Mouse (Mus musculus): Measurements from ENCODE around the gene 6430550D23Rik.

Gene 6430550D23Rik

DNA sequence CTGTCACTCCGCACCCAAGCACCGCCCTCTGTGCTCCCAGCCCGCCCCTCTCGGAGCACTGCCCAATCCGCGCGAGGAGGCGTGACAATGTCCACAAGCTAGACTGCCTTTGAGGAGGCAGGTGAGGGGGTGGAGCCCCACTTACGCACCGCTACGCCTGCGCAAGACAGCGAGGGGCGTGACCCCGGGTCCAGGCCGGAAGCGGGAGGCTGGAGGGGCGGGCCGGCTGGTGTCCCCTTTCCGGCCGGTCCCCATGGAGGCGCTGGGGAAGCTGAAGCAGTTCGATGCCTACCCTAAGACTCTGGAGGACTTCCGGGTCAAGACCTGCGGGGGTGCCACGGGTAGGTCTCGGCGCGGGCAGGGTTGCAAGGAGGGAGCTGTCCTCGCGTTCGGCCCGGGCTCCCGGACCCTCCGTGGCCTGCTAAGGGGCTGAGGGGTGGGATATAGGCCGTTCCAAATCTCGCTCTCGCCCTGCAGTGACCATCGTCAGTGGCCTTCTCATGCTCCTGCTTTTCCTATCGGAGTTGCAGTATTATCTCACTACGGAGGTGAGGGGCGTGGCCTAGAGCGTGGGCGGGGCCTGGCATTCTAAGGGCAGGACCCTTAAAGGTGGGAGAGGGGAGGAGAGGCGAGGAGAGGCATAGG lies at the start of gene 6430550D23Rik, which contains the start of gene Ergic3:
TSS of gene 6430550D23Rik (minus strand) at position 90 of the 645 bp plus-strand sequence.
TSS of gene Ergic3 (plus strand) at position 158 of the 645 bp plus-strand sequence.
- DNase-seq: peak; percentile 99

DNA sequence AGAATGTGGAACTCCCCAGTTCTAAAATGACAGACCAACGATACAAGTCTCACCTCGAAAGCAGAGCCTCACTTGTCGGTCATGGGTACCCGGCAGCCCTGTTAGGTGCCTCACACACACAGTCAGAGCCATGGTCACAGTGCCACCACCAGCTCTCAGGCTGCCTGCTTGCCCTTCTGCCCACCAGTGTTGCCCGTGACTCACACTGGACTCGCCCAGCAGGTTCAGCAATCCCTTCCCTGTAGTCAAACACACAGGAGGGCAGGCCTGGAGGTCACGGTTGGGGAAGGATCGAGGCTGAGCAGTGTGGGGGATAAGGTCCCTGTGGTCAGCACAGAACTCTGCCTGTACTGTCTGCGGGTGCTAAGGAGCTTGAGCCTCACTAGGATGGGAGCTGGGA lies 45.0 kb upstream of the 6430550D23Rik start, which contains the start of gene Fer1l4:
TSS of gene Fer1l4 (minus strand) at position 132 of the 400 bp plus-strand sequence.
- peak; percentile 2 for DNase-seq

DNA sequence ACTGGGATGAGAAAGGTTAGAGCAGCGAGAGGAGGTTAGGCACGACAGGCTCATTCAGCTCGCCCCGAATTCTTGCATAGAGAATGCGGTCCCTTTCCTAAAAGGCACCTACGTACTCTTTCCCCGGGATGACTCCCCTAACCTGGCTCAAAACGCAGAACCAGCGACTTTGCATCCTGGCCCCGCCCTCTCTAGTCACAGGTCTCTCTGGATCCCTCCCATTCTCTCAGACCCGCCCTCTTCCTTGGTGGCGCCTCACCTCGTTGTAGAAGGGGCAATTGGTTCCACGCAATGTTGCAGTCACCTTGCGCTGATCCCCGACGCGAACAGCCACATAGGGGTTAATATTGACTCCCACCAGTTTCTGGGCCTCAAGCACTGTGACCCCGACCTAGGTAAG lies 40.2 kb upstream of the 6430550D23Rik start:
- DNase-seq: peak; percentile 53

- DNase-seq: no peak
Measured at GRCm38 (mm10) chr2:156042903-156043302, 35.1 kb upstream of the 6430550D23Rik start.

DNA sequence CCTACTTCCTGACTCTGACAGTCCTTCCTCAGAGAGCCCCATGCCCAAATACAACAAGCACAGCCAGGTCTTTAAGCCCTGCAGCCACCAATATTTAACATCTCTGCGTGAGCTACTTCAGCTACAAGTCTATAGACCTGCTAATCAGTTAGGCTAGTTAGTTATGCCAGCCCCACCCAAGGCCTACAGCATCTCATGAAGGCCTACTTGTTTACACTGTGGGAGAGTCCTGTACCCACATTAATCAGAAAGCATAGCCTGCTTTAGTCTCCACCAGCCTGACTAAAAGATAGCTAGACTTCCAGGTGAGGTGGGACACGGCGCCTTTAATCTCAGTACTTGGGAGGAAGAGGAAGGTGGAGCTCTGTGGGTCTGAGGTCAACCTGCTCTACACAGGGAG lies 31.6 kb upstream of the 6430550D23Rik start:
- DNase-seq: no peak

- DNase-seq: no peak
Measured at GRCm38 (mm10) chr2:156025482-156025881, 17.7 kb upstream of the 6430550D23Rik start.

- no peak for DNase-seq
Measured at GRCm38 (mm10) chr2:156021765-156022164, 14.0 kb upstream of the 6430550D23Rik start.

- no peak for DNase-seq
Measured at GRCm38 (mm10) chr2:156021219-156021618, 13.4 kb upstream of the 6430550D23Rik start.

DNA sequence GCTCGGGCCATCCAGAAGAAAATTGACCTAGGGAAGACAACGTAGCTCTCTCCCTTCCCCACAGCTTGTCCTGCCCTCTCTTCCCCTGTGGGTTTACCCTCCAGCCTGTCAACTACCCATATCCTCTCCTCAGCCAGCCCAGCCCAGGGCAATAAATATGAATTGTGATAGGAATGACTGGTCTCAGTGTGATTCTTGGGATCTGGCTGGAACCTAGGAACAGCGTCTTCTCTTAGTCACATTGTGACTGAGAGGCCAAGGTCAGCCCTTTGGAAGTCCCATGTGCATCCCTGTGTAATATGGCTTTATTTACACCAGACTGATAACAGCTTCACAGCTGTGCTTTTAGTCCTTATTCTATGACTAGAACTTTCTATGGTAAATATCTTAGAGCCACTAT lies 10.3 kb upstream of the 6430550D23Rik start:
- DNase-seq: no peak

- no peak for DNase-seq
Measured at GRCm38 (mm10) chr2:156005393-156005792, 2.4 kb downstream of the 6430550D23Rik start.

- DNase-seq: peak; percentile 75
Measured at GRCm38 (mm10) chr2:155991863-155992321, 15.9 kb downstream of the 6430550D23Rik start.

- DNase-seq: no peak
Measured at GRCm38 (mm10) chr2:155991151-155991550, 16.6 kb downstream of the 6430550D23Rik start.

DNA sequence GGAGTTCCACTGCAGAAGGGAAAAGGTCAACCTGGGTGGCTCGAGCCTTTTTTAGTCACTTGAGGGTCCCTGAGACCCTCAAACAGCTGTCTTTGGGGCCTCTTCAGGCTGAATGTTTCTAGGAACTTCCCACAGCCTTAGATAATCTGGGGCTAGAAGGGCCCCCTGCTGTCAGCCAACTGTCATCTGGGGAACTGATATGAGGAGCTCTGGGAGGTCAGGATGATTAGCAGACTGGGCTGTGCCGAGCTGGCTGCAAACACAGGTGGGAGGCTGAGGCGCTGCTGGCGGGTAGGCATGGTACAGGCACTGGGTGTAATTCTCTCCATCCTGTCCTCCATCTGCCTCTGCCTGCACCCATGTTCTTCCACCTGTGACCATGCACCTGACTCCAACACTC lies 18.7 kb downstream of the 6430550D23Rik start:
- no peak for DNase-seq

GRCm38 (mm10) chr2:155987131-155987530 lies 20.6 kb downstream of the 6430550D23Rik start:
- no peak for DNase-seq

DNA sequence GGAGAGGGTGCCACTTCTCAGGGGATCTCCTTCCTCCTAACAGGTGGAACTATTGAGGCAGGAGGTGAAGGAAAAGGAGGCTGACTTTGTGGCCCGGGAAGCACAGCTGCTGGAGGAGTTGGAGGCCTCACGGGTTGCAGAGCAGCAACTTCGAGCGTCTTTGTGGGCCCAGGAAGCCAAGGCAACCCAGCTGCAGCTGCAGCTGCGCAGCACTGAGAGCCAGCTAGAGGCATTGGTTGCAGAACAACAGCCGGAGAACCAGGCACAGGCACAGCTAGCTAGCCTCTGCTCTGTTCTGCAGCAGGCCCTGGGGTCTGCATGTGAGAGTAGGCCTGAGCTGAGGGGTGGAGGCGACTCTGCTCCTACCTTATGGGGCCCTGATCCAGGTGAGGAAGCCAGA lies 22.0 kb downstream of the 6430550D23Rik start:
- no peak for DNase-seq

DNA sequence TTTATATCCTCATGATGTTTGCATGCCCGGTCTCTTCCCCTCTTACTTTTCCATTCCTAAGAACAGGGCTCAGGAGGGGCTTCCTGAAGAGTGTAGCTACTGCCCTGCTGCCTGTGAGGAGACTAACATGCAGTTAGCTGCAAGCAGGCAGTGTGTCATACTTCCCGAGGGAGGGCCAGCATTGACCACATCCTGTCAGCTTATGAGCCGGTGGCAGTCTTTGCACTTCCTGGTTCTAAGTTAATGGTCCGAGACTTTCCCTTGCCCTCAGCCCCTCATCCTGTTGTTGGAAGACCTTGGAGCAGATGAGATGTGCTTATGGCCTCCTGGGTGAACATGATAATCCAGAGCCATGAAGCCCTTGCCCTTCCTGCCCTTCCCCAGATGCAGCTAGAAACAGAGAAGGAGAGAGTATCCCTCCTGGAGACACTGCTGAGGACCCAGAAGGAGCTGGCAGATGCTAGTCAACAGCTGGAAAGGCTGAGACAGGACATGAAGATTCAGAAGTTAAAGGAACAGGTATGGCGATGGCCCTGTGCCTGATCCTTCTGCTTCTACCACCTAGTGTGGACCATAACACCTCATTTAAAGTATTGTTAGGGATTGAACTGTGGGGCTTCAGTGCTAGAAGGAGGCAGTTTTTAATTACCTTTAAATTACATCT lies 28.3 kb downstream of the 6430550D23Rik start:
- DNase-seq: peak; percentile 67

GRCm38 (mm10) chr2:155974087-155974731 lies 33.6 kb downstream of the 6430550D23Rik start:
- no peak for DNase-seq

DNA sequence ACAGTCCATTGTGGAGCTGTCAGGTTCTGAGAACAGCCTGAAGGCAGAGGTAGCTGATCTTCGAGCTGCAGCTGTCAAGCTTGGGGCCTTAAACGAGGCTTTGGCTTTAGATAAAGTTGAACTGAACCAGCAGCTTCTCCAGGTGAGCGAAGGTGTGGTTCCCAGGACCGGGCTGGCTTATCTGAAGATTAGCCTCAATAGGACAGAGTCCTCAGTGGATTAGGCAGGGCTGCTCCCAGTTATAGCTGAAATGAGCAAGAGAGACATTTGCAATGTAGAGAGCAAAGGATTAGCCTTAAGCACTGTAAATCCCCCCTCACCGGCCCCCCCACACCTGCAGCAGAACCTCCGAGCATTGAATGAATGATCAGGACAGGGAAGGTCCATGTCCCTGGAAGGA lies 34.4 kb downstream of the 6430550D23Rik start:
- DNase-seq: no peak

DNA sequence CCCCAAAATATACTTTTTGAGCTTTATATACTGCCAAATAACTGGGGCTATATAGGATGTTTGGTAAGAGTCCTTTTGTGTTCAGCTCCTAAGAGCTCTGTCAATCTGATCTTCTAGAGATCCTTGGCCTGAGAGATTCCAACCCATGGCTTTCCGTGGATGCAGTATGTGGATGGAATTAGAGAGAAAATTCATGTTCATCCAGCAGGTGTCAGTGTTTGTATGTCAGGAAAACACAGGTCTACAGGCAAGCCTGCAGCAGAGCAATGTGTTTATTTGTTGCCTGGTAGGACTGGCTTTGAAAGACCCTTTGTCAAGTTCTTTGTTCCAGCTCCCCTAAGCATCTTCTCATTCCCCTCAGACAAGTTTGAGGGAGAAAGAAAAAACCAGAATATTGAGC lies 44.8 kb downstream of the 6430550D23Rik start:
- peak; percentile 54 for DNase-seq

DNA sequence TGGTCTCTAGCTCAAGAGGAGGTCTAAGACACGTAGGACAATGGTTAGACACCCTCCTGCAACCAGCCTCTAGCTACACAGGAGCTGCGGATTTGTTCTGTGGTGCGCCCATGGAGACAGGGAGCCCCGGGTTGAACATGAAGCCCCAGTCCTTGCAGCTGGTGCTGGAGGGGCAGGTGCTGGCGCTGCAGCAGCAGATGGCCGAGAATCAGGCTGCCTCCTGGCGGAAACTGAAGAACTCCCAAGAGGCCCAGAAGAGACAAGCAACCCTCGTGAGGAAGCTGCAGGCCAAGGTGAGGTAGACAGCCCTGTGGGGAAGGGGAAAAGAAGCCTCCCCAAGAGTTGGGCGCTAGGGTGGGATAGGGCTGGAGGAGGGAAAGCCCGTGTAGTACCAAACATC lies 45.9 kb downstream of the 6430550D23Rik start:
- DNase-seq: no peak

DNA sequence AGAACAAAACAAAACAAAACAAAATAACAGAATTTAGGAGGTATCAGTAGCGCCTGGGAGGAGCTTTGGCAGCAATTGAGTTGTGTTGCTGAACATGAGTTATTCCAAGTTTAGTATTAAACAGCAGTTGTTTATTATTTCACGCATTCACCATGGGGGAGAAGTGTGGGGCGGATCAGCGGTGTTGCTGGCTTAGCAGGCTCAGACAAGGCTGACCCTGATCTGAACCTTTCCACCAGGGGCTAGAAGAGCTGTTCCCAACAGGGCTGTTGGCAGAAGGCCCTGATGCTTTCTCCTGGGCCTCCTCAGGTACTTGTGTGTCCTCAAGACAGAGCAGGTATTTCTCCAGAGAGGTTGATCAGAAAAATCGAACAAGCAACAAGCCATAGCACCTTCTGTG lies 47.8 kb downstream of the 6430550D23Rik start:
- no peak for DNase-seq

GRCm38 (mm10) chr2:155956134-155957059 lies 51.4 kb downstream of the 6430550D23Rik start, which contains the start of gene Cep250:
Cep250 (plus strand) TSS chr2:155956458.
- DNase-seq: peak; percentile 94
